Mouse (Mus musculus) heart, adult 9 months (tissue): ENCODE data around the gene Plk5.
A peak's percentile ranks its signal among the peaks of the same experiment; 100 is the strongest.
"Not testable (repeated sequence)": the region's sequence is repeated elsewhere in the genome, so short reads cannot be mapped to it uniquely, and the experiment has no call there.

Experiments
- DNase-seq, 2 experiments: peaks; one replicate each; pipeline ENCODE4 v3.0.0; 2022; ENCODE audit warnings: low spot score in 2 of 2

The Plk5 gene

DNA sequence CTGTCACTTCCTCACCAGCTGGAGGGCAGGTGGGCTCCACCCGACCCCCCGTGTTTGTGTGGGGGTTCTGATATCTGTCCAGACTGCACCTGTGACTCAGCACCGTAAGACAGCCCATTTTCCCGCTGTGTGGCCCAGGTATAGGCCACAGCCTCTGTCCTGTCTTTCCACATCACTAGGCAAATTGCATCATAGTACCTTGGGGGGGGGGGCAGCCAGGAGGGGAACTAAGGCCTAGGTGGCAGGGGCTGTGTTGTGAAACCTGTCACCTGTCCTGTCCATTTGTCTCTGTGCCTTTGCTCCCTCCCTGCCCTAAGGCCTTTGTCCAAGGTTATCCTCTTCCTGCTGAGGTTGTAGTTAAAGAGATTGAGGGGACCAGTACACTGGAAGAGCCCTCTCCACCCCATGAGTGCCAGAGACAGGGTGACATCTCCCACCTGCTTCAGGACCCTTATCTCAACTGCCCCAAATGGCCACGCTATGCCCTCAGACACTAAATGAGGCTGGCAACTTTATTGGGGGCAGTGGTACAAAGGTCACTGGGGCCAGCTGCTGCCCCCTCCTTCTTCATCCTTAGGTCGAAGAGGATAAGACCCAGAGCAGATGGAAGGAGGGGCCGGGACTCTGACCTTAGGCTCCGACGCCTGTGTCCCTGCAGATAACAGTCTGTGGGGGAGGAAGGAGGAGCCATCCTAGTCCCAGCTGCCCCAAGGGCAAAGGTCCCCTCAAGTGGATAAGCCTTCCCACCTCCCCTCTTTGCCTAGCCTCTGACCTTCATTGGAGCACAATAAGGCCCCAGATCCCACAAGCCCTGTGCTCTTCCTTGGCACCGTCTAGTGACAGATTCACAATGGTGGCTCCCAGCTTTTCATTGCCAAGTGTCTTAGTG, 24.4 kb upstream of the Plk5 start:
- DNase-seq, result no peak

DNA sequence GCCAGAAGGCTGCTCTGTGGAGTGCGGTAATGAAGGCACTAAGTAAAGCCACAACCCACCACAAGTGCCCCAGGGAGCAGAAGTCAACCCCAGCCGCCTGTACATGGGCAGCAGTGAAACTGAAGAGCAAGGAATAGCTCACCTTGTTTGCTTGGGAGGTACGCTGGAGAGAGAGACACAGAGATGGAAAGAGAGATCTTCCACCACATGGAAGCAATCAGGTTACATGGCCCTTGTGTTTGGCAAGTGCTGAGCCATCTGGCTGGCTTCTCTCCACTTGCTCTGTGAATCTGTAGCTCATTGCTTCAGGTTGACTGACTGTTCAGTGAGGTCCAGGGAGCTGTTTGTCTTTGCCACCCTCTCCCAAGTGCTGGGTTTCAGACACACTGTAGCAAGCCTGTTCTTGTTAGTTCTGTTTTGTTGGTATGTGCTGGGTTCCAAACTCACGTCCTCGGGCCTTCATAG, 23.7 kb upstream of the Plk5 start:
- DNase-seq, result no peak

GRCm38 (mm10) chr10:80336263-80336662, 20.0 kb upstream of the Plk5 start:
- no peak for DNase-seq

- DNase-seq, result peak in 1 of 2 experiments; percentile 90
Measured at GRCm38 (mm10) chr10:80339941-80340750, 16.1 kb upstream of the Plk5 start.

- no peak for DNase-seq
Measured at GRCm38 (mm10) chr10:80341026-80341425, 15.2 kb upstream of the Plk5 start.

GRCm38 (mm10) chr10:80341491-80342304, 14.6 kb upstream of the Plk5 start:
- DNase-seq, result no peak

- DNase-seq, result no peak
Measured at GRCm38 (mm10) chr10:80342305-80342748, 13.9 kb upstream of the Plk5 start.

DNA sequence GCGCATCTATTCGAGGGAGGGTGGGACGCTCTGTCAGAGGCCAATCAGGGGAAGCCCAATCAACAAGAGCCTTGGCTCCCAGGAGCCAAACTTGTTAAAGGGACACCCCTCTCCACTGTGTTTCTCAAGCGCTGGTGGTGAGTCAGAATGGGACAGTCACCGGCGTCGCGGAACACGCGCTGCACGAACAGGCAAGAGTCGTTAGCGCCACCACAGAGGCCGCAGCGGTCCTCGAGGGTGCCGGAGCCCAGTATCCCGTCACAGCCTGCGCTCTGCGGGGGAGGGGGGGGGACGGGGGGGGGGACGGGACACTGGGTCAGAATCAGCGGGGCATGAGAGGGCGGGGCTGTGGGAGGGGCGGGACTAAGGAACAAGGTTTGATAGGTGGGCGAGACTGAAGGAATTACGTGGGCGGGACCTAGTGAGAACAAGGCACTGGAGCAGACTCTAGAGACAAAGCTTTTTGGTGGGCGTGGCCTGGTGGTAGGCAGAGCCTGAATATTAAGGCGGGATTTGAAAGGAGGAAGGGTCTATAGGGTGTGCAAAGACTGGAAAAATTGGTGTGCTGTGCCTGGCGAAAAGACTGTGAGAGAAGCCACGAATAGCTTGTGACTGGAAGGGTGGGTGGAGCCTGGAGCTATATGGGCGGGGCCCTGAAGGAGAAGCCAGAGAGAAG, 13.4 kb upstream of the Plk5 start:
- no peak for DNase-seq

- no peak for DNase-seq
Measured at GRCm38 (mm10) chr10:80343425-80343895, 12.8 kb upstream of the Plk5 start.

DNA sequence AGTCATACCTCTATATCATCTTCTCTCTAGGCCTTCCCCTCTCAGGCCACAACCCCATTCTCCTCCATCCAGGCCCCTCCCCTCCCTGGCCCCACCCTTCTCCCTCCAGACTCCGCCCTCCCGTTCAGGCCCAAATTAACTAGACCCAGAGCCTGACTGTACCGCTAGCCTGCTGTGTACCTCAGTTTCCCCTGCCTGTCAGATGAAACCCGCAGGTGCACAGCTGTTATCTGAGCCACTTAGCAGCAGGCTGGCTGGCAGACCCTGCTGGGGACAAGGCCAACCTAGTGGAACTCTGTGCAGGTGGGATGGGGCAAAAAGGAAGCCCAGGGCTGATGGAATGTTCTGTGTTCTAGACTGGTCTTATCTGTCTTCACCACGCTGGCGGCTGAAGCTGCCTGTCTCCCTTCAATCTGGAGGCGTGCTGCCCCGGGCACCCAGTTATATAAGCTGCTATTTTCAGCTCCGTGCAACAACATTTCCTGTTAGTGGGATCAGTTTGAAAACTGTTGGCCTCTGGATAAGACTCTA, 12.1 kb upstream of the Plk5 start:
- peak in 1 of 2 experiments; percentile 78 for DNase-seq

GRCm38 (mm10) chr10:80345122-80345521, 11.1 kb upstream of the Plk5 start:
- no peak for DNase-seq

- DNase-seq, result not testable (repeated sequence)
Measured at GRCm38 (mm10) chr10:80345929-80346328, 10.3 kb upstream of the Plk5 start.

- DNase-seq, result peak in 1 of 2 experiments; percentile 59
Measured at GRCm38 (mm10) chr10:80347514-80347967, 8.7 kb upstream of the Plk5 start.

DNA sequence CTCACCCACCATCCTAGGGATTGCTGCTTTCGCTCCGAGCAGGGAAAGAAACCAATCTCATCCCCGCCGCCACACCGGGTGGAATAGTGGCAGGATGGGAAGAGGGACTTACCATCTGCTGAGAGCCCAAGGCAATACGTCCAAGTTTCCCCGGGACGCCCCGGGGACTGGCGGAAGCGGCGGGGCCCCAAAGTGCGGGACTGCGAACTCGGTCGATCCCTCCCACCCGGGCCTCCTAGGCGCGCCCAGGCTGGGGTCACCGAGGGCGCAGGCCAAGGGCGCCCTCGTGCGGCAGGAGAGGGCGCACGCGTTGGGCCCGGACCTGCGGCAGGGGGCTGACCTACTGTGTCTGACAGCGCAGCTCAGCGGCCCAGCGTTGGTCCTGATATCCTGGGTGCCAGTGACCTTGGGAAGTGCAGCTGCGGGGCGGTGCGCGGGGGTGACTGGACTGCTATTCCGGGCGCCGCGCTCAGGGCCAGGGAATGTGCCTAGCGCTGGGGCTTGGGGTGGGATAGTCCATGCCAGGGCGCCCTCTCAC, 7.9 kb upstream of the Plk5 start, which contains the start of gene Adamtsl5:
Adamtsl5 (minus strand) TSS at position 169 of the 538 bp plus-strand sequence.
- DNase-seq, result peak; percentile 80 to 83

GRCm38 (mm10) chr10:80348981-80349380, 7.3 kb upstream of the Plk5 start:
- no peak for DNase-seq

- DNase-seq, result peak; percentile 73 to 83
Measured at GRCm38 (mm10) chr10:80350292-80350691, 6.0 kb upstream of the Plk5 start.

DNA sequence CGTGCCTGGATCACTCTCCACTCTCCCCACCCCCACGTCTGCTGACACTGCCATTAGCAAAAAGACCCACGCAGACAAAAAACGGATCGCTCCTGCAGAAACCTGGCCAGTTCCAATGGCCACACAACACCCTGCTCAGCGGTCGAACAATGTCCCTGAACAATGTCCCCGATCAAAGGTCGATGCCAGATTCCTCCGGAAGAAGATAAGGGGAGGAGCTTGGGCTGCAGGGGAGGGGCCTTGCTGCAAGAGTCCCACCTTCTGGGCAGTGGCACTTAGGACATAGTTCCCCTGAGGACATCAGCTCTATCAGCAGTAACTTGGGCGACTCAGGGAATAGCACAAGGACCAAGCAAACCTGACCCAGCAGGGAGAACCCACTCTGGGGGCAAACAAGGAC, 4.4 kb upstream of the Plk5 start:
- DNase-seq, result no peak

- DNase-seq, result no peak
Measured at GRCm38 (mm10) chr10:80352727-80353126, 3.5 kb upstream of the Plk5 start.

GRCm38 (mm10) chr10:80355431-80355830, 828 bp upstream of the Plk5 start:
- DNase-seq, result no peak

- DNase-seq, result no peak
Measured at GRCm38 (mm10) chr10:80356737-80357136, 478 bp downstream of the Plk5 start.
